Mouse (Mus musculus): ENCODE results near the gene Teddm3.
"Not testable (repeated sequence)": the region's sequence is repeated elsewhere in the genome, so short reads cannot be mapped to it uniquely, and the experiment has no call there.

Gene Teddm3

GRCm38 (mm10) chr16:21149896-21150295 lies 3.9 kb downstream of the Teddm3 start:
- no peak for DNase-seq (ENCODE audit: low spot score)

- not testable (repeated sequence) for DNase-seq (ENCODE audit: low spot score)
Observed at GRCm38 (mm10) chr16:21148451-21148850, 5.3 kb downstream of the Teddm3 start.

- no peak for DNase-seq (ENCODE audit: low spot score)
Observed at GRCm38 (mm10) chr16:21136312-21137083, 17.3 kb downstream of the Teddm3 start.

GRCm38 (mm10) chr16:21127666-21128065 lies 26.1 kb downstream of the Teddm3 start:
- DNase-seq (ENCODE audit: low spot score) = not testable (repeated sequence)

GRCm38 (mm10) chr16:21122776-21123175 lies 31.0 kb downstream of the Teddm3 start:
- not testable (repeated sequence) for DNase-seq (ENCODE audit: low spot score)

GRCm38 (mm10) chr16:21116078-21116477 lies 37.7 kb downstream of the Teddm3 start:
- DNase-seq (ENCODE audit: low spot score) = no peak

- no peak for DNase-seq (ENCODE audit: low spot score)
Observed at GRCm38 (mm10) chr16:21109473-21109872, 44.3 kb downstream of the Teddm3 start.

All from adipocyte (in vitro differentiated cells).